Mouse (Mus musculus) kidney, adult 2 months (tissue): ENCODE measurements around the gene Tph2.

Experiments used
- CTCF ChIP-seq: fragments of 200-500 bp; conservative IDR thresholded peaks from 2 replicates; pipeline ENCODE4 v1.5.1; 2011; ENCODE audit warnings: low read depth, mild to moderate bottlenecking, control low read depth, low read length, moderate library complexity, mixed read lengths; ENCODE audit not compliant: insufficient read depth, insufficient read length
- POLR2A ChIP-seq: fragments of 200-500 bp; IDR thresholded peaks from one replicate; pipeline ENCODE4 v1.6.1; 2011; ENCODE audit warnings: low read depth, low read length, control low read depth

- TF ChIP-seq CTCF (no peak), POLR2A (no peak)
Measured at GRCm38 (mm10) chr10:115063936-115064335, 120.9 kb downstream of the Tph2 start.
